Mouse (Mus musculus): ENCODE results near the gene Marco. TPM values are rescaled to one million over a fixed set of nuclear protein-coding genes. Genes with fewer than 3 reads are reported as not detected.

Marco gene
- 0.09 TPM in 1 of 2 replicates, not detected in the other for polyA plus RNA-seq (2014; fragmentation: Nextera tagmentation; extraction: Ambion mirVana)

GRCm38 (mm10) chr1:120504924-120505323 lies at the start of gene Marco:
Gene Marco (minus strand): TSS chr1:120505024.
- no peak for DNase-seq
- 79% methylated on average over 1 of the region's 1 CpGs for WGBS

GRCm38 (mm10) chr1:120539506-120540029 lies 34.7 kb upstream of the Marco start:
- Histone ChIP-seq H3K4me3 (ENCODE audit: low read depth, low read length) (no peak overlapping the region), H3K4me2 (no peak overlapping the region), H3K36me3 (ENCODE audit: insufficient read depth) (no peaks in the 10 kb centered on the region), H3K4me1 (ENCODE audit: insufficient read depth) (no peaks in the 10 kb centered on the region), H3K27ac (ENCODE audit: low read depth) (no peak overlapping the region), H3K9me3 (ENCODE audit: low read depth, low read length) (no peaks in the 10 kb centered on the region), H3K27me3 (ENCODE audit: insufficient read depth, low read length) (no peaks in the 10 kb centered on the region), H3K9ac (no peak overlapping the region)
- TF ChIP-seq CTCF (IDR thresholded peaks at IDR 0.05; ENCODE audit: low read depth), result no peak
- 68% methylated on average over 7 of the region's 7 CpGs for WGBS
- DNase-seq (no peak), ATAC-seq (ENCODE audit: insufficient read depth) (no peak)

More at GRCm38 (mm10) chr1:120504924-120505323, at the start of gene Marco:
- Histone ChIP-seq H3K27ac (ENCODE audit: low read depth) (no peak within 1 kb of the TSS), H3K4me2 (no peak within 1 kb of the TSS), H3K36me3 (ENCODE audit: insufficient read depth) (no peaks in the 10 kb centered on the region), H3K4me1 (ENCODE audit: insufficient read depth) (no peaks in the 10 kb centered on the region), H3K27me3 (ENCODE audit: insufficient read depth, low read length) (no peaks in the 10 kb centered on the region), H3K4me3 (ENCODE audit: low read depth, low read length) (no peak within 1 kb of the TSS), H3K9me3 (ENCODE audit: low read depth, low read length) (no peaks in the 10 kb centered on the region), H3K9ac (no peak within 1 kb of the TSS)
- no peak for TF ChIP-seq CTCF (IDR thresholded peaks at IDR 0.05; ENCODE audit: low read depth)
- ATAC-seq (ENCODE audit: insufficient read depth), result no peak

GRCm38 (mm10) chr1:120536998-120537397 lies 32.2 kb upstream of the Marco start:
- no peak overlapping the region for H3K9ac ChIP-seq
- no peaks in the 10 kb centered on the region for H3K9me3 ChIP-seq (ENCODE audit: low read depth, low read length)
- 85% methylated on average over 1 of the region's 1 CpGs for WGBS
- no peak overlapping the region for H3K4me2 ChIP-seq
- H3K4me1 ChIP-seq (ENCODE audit: insufficient read depth), result no peaks in the 10 kb centered on the region
- H3K4me3 ChIP-seq (ENCODE audit: low read depth, low read length), result no peak overlapping the region
- no peak for ATAC-seq (ENCODE audit: insufficient read depth)
- no peak for DNase-seq
- TF ChIP-seq CTCF (IDR thresholded peaks at IDR 0.05; ENCODE audit: low read depth), result no peak
- no peaks in the 10 kb centered on the region for H3K36me3 ChIP-seq (ENCODE audit: insufficient read depth)
- H3K27ac ChIP-seq (ENCODE audit: low read depth), result no peak overlapping the region
- no peaks in the 10 kb centered on the region for H3K27me3 ChIP-seq (ENCODE audit: insufficient read depth, low read length)

GRCm38 (mm10) chr1:120535919-120536318 lies 31.1 kb upstream of the Marco start:
- no peak for ATAC-seq (ENCODE audit: insufficient read depth)
- TF ChIP-seq CTCF (IDR thresholded peaks at IDR 0.05; ENCODE audit: low read depth), result no peak
- Histone ChIP-seq H3K36me3 (ENCODE audit: insufficient read depth) (no peaks in the 10 kb centered on the region), H3K4me1 (ENCODE audit: insufficient read depth) (no peaks in the 10 kb centered on the region), H3K4me3 (ENCODE audit: low read depth, low read length) (no peak overlapping the region), H3K4me2 (no peak overlapping the region), H3K9me3 (ENCODE audit: low read depth, low read length) (no peaks in the 10 kb centered on the region), H3K27me3 (ENCODE audit: insufficient read depth, low read length) (no peaks in the 10 kb centered on the region), H3K9ac (no peak overlapping the region), H3K27ac (ENCODE audit: low read depth) (no peak overlapping the region)
- no peak for DNase-seq
- 84% methylated on average over 1 of the region's 1 CpGs for WGBS

DNA sequence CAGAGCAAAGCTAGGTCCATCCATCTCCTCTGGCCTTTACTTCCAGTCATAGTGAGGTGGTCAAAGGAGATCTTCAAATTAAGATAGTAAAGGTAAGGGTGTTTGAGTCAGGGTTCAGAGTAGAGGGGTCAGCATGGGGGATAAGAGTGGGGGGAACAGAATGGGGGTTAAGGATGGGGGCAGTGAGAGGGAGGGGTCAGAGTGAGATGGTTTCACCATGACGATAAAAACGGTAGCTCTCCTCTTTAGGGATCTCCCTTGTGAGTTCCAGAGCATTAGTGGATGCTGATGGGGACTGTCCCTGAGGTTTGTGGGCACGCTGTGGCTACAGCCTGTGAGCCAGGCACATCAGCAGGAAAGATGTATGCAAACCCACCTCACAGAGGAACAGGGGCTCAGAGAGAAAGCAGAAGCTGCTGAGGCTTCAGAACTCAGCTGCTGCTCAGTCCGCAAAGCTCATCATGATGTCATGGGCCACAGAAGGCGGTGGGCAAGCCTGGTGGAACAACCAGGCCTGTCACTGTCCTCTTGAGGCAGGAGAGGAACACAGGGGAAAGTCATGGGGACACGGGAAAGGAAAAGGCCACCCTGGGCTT lies 27.6 kb upstream of the Marco start:
- no peak for TF ChIP-seq CTCF (IDR thresholded peaks at IDR 0.05; ENCODE audit: low read depth)
- 59% methylated on average over 6 of the region's 6 CpGs for WGBS

GRCm38 (mm10) chr1:120531770-120532169 lies 26.9 kb upstream of the Marco start:
- Histone ChIP-seq H3K9me3 (ENCODE audit: low read depth, low read length) (no peaks in the 10 kb centered on the region), H3K4me3 (ENCODE audit: low read depth, low read length) (no peak overlapping the region), H3K9ac (no peak overlapping the region), H3K36me3 (ENCODE audit: insufficient read depth) (no peaks in the 10 kb centered on the region), H3K4me2 (no peak overlapping the region), H3K27ac (ENCODE audit: low read depth) (no peak overlapping the region), H3K27me3 (ENCODE audit: insufficient read depth, low read length) (no peaks in the 10 kb centered on the region), H3K4me1 (ENCODE audit: insufficient read depth) (no peaks in the 10 kb centered on the region)
- TF ChIP-seq CTCF (IDR thresholded peaks at IDR 0.05; ENCODE audit: low read depth), result no peak
- WGBS, result 59% methylated on average over 3 of the region's 3 CpGs
- ATAC-seq (ENCODE audit: insufficient read depth) (no peak), DNase-seq (no peak)

More for the DNA sequence above, 27.6 kb upstream of the Marco start:
- Histone ChIP-seq H3K27me3 (ENCODE audit: insufficient read depth, low read length) (no peaks in the 10 kb centered on the region), H3K9ac (no peak overlapping the region), H3K9me3 (ENCODE audit: low read depth, low read length) (no peaks in the 10 kb centered on the region), H3K4me1 (ENCODE audit: insufficient read depth) (no peaks in the 10 kb centered on the region), H3K4me3 (ENCODE audit: low read depth, low read length) (no peak overlapping the region), H3K27ac (ENCODE audit: low read depth) (no peak overlapping the region), H3K4me2 (no peak overlapping the region), H3K36me3 (ENCODE audit: insufficient read depth) (no peaks in the 10 kb centered on the region)
- ATAC-seq (ENCODE audit: insufficient read depth) (no peak), DNase-seq (no peak)

- TF ChIP-seq CTCF (IDR thresholded peaks at IDR 0.05; ENCODE audit: low read depth), result no peak
- no peaks in the 10 kb centered on the region for H3K36me3 ChIP-seq (ENCODE audit: insufficient read depth)
- no peak overlapping the region for H3K4me3 ChIP-seq (ENCODE audit: low read depth, low read length)
- no peaks in the 10 kb centered on the region for H3K9me3 ChIP-seq (ENCODE audit: low read depth, low read length)
- 78% methylated on average over 2 of the region's 2 CpGs for WGBS
- DNase-seq (no peak), ATAC-seq (ENCODE audit: insufficient read depth) (no peak)
- no peak overlapping the region for H3K27ac ChIP-seq (ENCODE audit: low read depth)
- no peak overlapping the region for H3K9ac ChIP-seq
- H3K4me2 ChIP-seq, result no peak overlapping the region
- H3K4me1 ChIP-seq (ENCODE audit: insufficient read depth), result no peaks in the 10 kb centered on the region
- no peaks in the 10 kb centered on the region for H3K27me3 ChIP-seq (ENCODE audit: insufficient read depth, low read length)
These were observed 25.1 kb upstream of the Marco start for GRCm38 (mm10) chr1:120529881-120530280.

Data from lung, embryonic 14.5 days (tissue).